Mouse (Mus musculus): ENCODE measurements around the gene Rnf40.

The Rnf40 gene

GRCm38 (mm10) chr7:127651624-127652023, 63.1 kb downstream of the Rnf40 start:
- DNase-seq (ENCODE audit: low spot score), result no peak

GRCm38 (mm10) chr7:127652050-127652449, 63.5 kb downstream of the Rnf40 start:
- no peak for DNase-seq (ENCODE audit: low spot score)

GRCm38 (mm10) chr7:127654318-127654717, 65.8 kb downstream of the Rnf40 start:
- DNase-seq (ENCODE audit: low spot score), result no peak
